Mouse (Mus musculus) lung, postnatal 14 days (tissue): ENCODE data around the gene Phip.

ENCODE experiments used
- DNase-seq: peaks from one replicate; pipeline ENCODE4 v3.0.0; 2021

The Phip gene

DNA sequence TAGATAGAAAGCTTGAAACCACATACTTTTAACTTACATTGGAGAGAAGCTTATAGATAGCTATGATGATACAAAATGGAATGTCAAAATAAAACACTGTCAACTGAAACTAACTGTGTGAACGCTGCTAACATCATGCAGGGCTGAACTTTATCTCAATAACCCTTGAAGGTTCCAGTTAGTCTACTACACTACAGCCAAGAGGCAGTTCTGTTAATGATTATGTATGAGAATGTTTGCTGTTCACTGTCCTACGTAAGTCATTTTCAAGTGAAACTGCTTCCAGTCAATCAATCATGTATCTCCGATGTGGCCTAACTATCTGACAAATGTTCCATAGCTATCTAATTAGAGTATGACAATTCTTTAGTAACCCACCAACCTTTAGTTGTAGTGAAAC is 107.6 kb downstream of the Phip start:
- no peak for DNase-seq

GRCm38 (mm10) chr9:82866121-82866520 is 109.2 kb downstream of the Phip start:
- DNase-seq: no peak

DNA sequence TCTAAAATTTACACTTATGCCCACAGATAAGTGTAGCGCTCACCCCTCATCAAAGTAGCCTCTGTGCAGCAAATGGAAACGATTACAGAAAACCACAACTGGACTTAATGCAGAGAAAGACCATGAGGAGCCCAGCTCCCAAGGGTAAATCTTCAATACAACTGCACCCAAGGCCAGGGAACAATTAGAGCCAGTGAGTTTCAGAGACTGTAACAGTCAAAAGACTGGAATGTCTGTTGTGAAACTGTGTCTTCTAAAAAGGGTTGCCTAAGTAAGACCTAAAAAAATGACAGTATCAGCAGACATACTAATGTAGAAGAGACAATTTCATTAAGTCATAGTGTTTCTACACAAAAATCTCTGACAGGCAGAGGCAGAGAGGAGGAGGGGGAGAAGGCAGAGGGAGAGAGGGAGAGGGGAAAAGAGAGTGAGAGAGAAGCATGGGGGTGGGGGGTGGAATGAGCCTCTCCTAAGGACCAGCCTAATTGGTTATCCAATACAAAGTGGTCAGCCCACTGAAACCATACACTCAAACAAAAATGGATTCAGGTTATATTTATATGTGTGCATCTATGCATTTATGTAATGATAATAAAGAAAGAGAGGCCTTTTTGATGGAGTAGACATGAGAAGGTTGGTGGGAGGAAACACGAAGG is 113.4 kb downstream of the Phip start:
- DNase-seq: no peak

GRCm38 (mm10) chr9:82861316-82861715 is 114.0 kb downstream of the Phip start:
- DNase-seq: no peak

DNA sequence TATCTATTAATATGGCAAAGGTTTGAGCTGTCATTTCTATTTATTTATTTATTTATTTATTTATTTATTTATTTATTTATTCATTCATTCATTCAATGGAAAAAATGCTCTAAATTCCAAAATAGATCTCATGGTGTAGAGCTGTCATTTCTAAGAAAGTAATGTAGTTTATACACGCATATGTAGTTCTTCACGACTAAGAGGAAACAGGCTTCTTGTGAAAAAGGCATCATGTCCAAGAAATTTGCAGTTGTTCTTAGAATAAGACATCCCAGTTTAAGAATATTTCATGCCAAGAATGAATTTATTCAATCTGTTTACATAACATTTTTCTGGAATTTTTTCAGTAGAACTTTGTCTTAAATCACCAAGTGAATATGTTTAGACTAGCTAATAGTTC is 114.5 kb downstream of the Phip start:
- DNase-seq: no peak

- no peak for DNase-seq
These were observed 119.1 kb downstream of the Phip start for GRCm38 (mm10) chr9:82856241-82856640.

DNA sequence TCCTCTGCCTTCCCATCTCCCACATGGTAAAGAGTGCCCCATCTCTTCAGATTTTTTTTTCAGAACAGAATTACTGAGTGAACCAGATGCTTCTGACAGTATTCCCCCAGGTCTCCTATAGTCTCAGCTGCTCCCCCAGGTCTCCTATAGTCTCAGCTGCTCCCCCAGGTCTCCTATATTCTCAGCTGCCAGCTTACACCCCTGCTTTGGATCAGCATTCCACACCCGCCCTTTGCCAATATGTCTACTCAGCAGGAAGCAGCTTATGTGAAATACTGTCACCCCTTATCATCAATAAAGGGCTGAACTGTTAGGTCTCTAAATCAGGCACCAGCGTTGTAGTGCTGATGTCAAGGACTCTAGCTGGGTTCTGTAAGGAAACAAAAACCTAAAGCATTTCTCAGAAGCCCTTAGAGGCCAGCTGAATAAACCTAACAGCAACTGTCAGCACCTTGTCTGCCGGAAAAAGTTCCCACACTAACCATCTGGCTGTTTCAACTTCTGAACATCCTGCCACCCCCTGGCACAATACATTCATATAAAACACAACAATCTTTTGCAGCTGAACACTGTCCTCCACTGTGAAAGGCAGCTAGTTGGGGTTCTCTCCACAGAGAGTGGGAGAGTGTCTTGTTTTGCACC is 120.2 kb downstream of the Phip start:
- no peak for DNase-seq

GRCm38 (mm10) chr9:82854040-82854439 is 121.3 kb downstream of the Phip start:
- no peak for DNase-seq

DNA sequence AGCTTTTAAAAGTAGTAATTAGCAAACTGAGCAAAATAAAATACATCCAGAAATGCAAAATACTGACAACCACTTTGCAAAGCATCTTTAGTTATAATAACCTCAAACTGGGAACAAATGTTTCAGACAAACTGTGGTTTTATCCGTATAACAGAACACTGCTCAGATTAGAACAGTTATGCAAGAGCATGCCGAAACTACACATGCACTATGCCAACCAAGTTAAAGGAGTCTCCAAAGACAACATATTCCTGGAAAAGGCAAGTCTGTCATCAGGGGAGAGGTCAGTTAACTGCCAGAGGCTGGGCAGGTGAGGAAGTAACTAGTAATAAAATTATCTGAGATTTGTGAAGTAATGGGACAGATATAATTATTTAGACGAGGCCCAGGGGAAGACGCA is 132.6 kb downstream of the Phip start:
- no peak for DNase-seq

DNA sequence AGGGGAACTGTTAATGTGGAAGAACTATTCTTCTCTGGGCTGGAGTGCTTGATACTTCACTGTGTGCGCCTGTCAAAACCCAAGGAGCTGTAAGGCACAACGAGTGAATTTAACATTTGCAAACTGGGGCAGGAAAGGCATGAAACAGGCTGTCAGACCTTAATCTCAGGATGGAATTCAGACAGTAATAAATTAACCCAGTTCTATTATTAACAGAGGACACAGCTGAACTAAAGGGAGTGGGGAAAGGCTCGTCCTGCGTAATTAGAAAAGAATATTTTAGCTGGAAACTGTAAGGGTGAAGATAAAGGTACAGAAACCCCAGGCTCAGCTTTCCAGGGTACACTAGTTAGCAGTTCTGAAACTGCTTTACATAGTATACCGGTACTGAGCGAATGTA is 139.4 kb downstream of the Phip start:
- DNase-seq: no peak

DNA sequence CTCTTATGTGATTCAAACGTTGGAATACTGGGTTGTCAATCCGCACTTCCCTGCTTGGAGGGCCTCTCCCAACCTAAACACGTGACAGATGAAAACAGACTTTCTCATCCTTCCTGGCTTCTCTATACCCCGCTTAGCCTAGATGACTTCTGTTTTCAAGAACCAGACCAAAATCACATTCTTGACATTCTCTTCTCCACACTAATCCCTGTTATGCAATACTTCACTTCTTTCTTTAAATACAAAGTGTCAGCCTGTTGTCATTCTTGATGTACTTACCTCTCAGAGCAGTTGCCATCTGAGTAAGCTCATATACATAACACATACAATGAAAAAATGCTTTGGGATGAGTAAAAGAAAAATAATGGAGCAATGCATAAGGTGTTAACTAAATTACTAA is 143.4 kb downstream of the Phip start:
- no peak for DNase-seq

DNA sequence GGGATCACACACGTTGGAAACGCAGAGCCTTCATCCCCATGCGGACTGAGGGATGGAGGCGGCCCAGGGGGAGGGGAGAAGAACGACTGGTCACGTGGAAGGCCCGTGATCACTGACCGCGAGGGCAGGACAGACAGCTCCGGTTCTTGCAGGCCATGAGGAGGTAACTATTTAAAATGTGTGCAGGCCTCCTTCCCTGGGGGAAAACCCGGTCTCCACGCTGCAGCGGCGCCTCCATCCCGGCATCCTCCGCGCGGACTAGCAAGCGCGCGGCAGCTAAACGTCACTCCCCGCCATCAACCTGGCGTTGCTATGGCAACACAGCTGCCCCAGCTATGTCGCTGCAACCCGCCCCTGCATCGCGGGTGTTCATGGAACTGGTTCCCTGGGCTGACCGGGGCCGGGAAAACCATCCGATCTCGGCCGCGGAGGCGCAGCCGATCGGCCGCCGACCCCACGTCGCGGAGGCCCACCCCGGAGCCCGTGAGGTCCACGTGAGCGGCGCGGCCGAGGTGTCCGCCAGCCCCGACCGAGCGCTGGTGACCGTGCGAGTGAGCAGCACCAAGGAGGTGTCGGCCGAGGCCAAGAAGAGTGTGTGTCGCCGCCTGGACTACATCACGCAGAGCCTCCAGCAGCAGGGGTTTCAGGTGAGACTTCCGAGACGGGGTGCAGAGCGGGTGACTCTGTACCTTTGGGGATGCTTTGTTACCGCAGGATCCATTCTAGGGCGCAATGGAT is 145.5 kb downstream of the Phip start:
- DNase-seq: peak; percentile 78

GRCm38 (mm10) chr9:82829007-82829689 is 146.2 kb downstream of the Phip start, which contains the start of gene Irak1bp1:
TSS of gene Irak1bp1 (plus strand) at chr9:82829540.
- DNase-seq: no peak

DNA sequence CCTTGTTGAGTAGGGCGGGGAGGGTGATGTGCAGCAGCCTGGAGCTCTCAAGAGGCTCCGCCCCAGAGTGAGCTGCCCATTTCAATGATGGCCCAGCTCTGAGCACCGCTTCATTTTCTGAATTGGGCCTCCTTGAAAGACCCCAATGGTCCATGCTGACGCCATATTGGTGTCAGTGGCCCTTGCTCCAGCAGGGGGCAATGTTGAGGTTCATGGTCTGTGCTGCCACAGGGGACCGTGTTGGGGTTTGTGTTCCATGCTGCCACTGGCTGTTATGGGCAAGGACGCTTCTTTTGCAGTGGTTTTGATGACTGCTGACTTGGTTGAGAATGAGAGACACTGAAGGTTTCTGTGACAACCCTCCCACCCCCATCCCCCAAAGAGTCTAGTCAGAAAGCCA is 148.9 kb downstream of the Phip start:
- DNase-seq: no peak
